Comparison of ENCODE assay signal across 12 mouse cellular contexts in the genomic region with DNA sequence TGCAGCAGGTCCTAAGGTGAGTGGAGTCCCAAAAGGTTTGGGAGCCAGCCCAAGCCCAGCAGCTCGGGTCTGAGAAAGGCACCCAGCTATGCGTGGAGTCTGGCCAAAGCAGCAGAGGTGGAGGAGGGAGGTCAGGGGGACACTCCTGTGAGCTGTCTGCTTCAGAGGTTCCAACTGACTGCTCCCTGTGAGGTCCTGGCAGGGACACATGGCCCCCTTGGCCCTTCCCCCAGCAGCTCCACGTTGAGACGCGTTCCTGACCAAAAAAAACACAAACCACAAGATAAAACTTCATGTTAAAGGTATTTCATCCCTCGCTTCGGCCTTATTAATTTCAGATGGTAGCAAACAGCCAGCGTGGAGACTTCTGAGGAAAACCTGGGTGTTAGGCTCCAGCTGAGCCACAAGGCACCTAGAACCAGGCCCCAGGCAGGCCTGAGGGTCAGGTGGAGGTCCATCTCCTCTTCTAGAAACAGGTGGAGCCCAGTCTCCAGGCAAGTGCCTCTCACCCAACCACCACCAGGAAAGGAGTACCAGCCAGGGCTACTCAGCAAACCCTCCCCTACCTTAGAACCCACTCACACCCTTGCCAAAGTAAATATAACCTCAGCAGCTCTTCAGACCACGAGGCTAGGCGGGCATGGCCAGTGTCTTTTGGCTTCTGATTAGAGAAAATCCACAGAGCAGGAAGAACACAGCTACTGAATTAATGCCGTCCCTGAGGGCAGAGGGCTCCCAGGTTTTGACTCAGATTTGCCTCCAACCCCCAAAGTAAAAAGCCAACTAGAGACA.
DNase-seq lines count a peak whose midpoint lies in the region; ATAC-seq lines count a peak whose summit lies in the region.
"Had no signal": no experiment of that assay in that cellular context is flagged by ENCODE, and none has a peak within 500 bp of the region (broad histone marks: within the 10 kb centered on the region; RNA-seq: fewer than 3 reads in every experiment).

No protein-coding gene starts in this region.

- H3K9ac ChIP-seq in embryonic facial prominence, embryonic 15.5 days = no peak overlapping the region
- H3K9ac ChIP-seq: liver, embryonic 15.5 days had no signal

- H3K27ac ChIP-seq in heart, embryonic 10.5 days = peak overlapping the region; percentile 43; the same call in 1 of the 2 replicates
- 0 out of 2 replicates have a peak overlapping the region, but pooled peaks have one; percentile 17 for H3K27ac ChIP-seq in embryonic facial prominence, embryonic 15.5 days (replicated peaks)
- H3K27ac ChIP-seq: forebrain, embryonic 10.5 days; liver, embryonic 15.5 days had no signal

- H3K4me1 ChIP-seq in heart, embryonic 10.5 days = peaks cover 42% of the 10 kb centered on the region
- peaks cover 31% of the 10 kb centered on the region for H3K4me1 ChIP-seq in embryonic facial prominence, embryonic 15.5 days

- DNase-seq in heart, embryonic 10.5 days (ENCODE audit: low spot score) = no peak
- no peak for DNase-seq in heart, postnatal 25 days (ENCODE audit: low spot score)
- DNase-seq in kidney, postnatal 14 days = peak; percentile 44
- DNase-seq in lung, postnatal 14 days = peak; percentile 25
- no peak for DNase-seq in layer of hippocampus, adult 8-10 months (ENCODE audit: low spot score in 2 of 2)
- no peak for DNase-seq in c-Kit-positive CD71-positive TER-119-positive erythroid progenitor cells, embryonic 14.5 days (ENCODE audit: low spot score)
- no peak for DNase-seq in thymus, postnatal 25 days
- DNase-seq: right cerebral cortex, adult 18-20 months had no signal

- no peak overlapping the region for H3K4me3 ChIP-seq in heart, embryonic 10.5 days
- H3K4me3 ChIP-seq in embryonic facial prominence, embryonic 15.5 days (replicated peaks) = no peak overlapping the region
- H3K4me3 ChIP-seq: forebrain, embryonic 10.5 days; liver, embryonic 15.5 days had no signal

- intact Hi-C loops in heart, postnatal 25 days (cut with DNase I) = no loop called here

- no peaks in the 10 kb centered on the region for H3K36me3 ChIP-seq in heart, embryonic 10.5 days
- H3K36me3 ChIP-seq in embryonic facial prominence, embryonic 15.5 days = no peaks in the 10 kb centered on the region
- H3K36me3 ChIP-seq: forebrain, embryonic 10.5 days; liver, embryonic 15.5 days had no signal

- ATAC-seq in embryonic facial prominence, embryonic 15.5 days (ENCODE audit: insufficient number of reproducible peaks, low FRiP score, low TSS enrichment, low read depth) = no peak; the same call in 1 of the 2 replicates
- ATAC-seq: CD4-positive, CD25-positive, alpha-beta regulatory T cell, adult 4 months had no signal

- no peak overlapping the region for H3K4me2 ChIP-seq in embryonic facial prominence, embryonic 15.5 days (replicated peaks)
- H3K4me2 ChIP-seq: liver, embryonic 15.5 days had no signal

- H3K9me3 ChIP-seq in heart, embryonic 10.5 days = no peaks in the 10 kb centered on the region
- no peaks in the 10 kb centered on the region for H3K9me3 ChIP-seq in embryonic facial prominence, embryonic 15.5 days (replicated peaks)
- H3K9me3 ChIP-seq: forebrain, embryonic 10.5 days; liver, embryonic 15.5 days had no signal

- 70% methylated on average over 11 of the region's 11 CpGs for WGBS in heart, embryonic 10.5 days
- 37% methylated on average over 11 of the region's 11 CpGs for WGBS in embryonic facial prominence, embryonic 15.5 days

- peaks cover 19% of the 10 kb centered on the region for H3K27me3 ChIP-seq in heart, embryonic 10.5 days (ENCODE audit: insufficient read depth, poor library complexity, severe bottlenecking)
- H3K27me3 ChIP-seq in embryonic facial prominence, embryonic 15.5 days = no peaks in the 10 kb centered on the region
- H3K27me3 ChIP-seq: liver, embryonic 15.5 days had no signal

Comparison
In these comparisons a context has a peak if more than half of its experiments do, and no peak if none do; other contexts are left out.
1. DNase-seq: peak in kidney, postnatal 14 days (single experiment) and lung, postnatal 14 days (single experiment); none in heart, embryonic 10.5 days (single experiment), heart, postnatal 25 days (single experiment), layer of hippocampus, adult 8-10 months (0 of 2), c-Kit-positive CD71-positive TER-119-positive erythroid progenitor cells, embryonic 14.5 days (single experiment) and thymus, postnatal 25 days (single experiment).